Mouse (Mus musculus): ENCODE measurements around the gene 0610030E20Rik. TPM values are rescaled to one million over a fixed set of nuclear protein-coding genes. Genes with fewer than 3 reads are reported as not detected.

The 0610030E20Rik gene
- total RNA-seq, 1 experiment from 2014 or later = 23.4 TPM

DNA sequence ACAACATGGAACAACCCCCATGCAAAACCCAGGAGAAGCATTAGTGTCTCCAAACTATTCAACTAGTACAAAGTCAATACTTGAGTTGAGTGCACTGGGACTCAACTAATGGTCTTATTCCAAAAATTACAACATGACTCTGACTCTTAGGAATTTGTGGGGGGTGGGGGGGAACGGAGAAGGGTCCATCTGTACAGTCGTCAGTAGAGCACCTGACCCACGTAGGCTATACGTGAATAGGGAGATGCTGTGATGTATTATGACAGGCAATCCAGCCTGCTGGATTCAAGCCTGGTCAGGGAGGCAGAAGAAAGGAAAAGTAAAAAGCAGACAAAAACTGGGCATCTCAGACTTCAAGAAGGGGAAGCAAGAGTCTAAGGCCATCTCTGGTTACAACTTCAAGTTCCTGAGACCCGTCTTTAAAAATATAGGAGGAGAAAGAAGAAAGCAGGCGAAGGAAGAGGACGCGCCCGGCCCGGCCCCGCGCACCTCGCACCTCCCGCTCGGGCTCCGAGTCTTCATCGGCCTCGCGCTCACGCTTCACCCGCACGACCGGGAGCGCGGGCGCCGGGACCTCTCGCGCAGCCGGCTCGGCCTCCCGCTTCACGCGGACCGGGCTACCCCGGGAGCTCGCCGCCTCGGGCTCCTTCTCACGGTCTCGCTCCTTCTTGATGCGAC, 2.6 kb upstream of the 0610030E20Rik start:
- no peak for ATAC-seq (replicated peaks in 1 of 2; ENCODE audit: insufficient read depth in 1 of 2, low FRiP score in 2 of 2, low TSS enrichment in 1 of 2, low read depth in 1 of 2, poor library complexity in 2 of 2, severe bottlenecking in 2 of 2)

DNA sequence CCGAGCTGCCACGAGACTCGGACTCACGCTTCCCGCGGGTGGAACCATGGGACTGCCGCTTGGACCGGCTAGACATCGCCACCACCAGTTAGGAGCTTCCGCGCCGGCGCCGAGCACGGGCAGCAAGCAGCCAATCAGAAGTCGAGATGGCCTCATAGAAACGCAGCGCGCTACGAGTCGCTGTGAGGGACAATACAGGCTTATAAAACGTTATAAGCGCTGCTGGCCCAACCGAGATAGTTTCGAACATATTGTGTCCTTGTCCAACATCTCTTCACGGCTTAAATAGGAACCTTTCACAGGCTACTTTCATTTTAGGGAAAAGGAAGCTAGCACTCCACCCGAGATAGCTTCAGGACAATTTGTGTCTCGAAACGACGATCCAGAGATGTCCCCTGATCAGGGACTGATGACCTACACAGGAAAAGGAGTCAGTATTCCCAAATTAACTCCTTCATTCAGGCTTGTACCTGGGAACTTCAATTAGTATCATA, 2.0 kb upstream of the 0610030E20Rik start, which contains the start of gene Usp39:
TSS of gene Usp39 (minus strand) at position 111 of the 494 bp plus-strand sequence.
- ATAC-seq (replicated peaks in 1 of 2; ENCODE audit: insufficient read depth in 1 of 2, low FRiP score in 2 of 2, low TSS enrichment in 1 of 2, low read depth in 1 of 2, poor library complexity in 2 of 2, severe bottlenecking in 2 of 2) = peak; percentile 73 to 79

- ATAC-seq (replicated peaks in 1 of 2; ENCODE audit: insufficient read depth in 1 of 2, low FRiP score in 2 of 2, low TSS enrichment in 1 of 2, low read depth in 1 of 2, poor library complexity in 2 of 2, severe bottlenecking in 2 of 2) = no peak
Observed at GRCm38 (mm10) chr6:72345633-72346032, 1.5 kb upstream of the 0610030E20Rik start.

- ATAC-seq (replicated peaks in 1 of 2; ENCODE audit: insufficient read depth in 1 of 2, low FRiP score in 2 of 2, low TSS enrichment in 1 of 2, low read depth in 1 of 2, poor library complexity in 2 of 2, severe bottlenecking in 2 of 2) = no peak
Observed at GRCm38 (mm10) chr6:72346261-72346660, 856 bp upstream of the 0610030E20Rik start.

DNA sequence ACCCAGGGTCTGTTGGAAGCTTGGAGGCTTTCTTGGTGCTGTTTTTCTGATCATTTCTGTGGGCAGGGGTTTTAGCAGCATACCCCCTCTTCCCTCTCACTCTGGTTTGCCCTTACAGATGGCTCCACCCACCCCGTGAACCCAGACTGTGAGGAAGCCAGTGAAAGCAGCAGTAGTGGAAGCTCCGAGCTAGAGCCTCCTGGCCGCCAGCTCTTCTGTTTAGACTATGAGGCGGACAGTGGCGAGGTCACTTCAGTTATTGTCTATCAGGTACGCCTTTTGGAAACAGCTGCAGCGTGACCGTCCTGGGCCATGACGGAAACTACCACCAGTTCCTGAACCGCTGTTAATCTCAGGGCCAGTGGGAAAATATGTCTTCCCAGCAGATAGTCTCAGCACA, 1.3 kb downstream of the 0610030E20Rik start:
- no peak for ATAC-seq (replicated peaks in 1 of 2; ENCODE audit: insufficient read depth in 1 of 2, low FRiP score in 2 of 2, low TSS enrichment in 1 of 2, low read depth in 1 of 2, poor library complexity in 2 of 2, severe bottlenecking in 2 of 2)

GRCm38 (mm10) chr6:72350214-72350613, 3.1 kb downstream of the 0610030E20Rik start:
- no peak for ATAC-seq (replicated peaks in 1 of 2; ENCODE audit: insufficient read depth in 1 of 2, low FRiP score in 2 of 2, low TSS enrichment in 1 of 2, low read depth in 1 of 2, poor library complexity in 2 of 2, severe bottlenecking in 2 of 2)

- ATAC-seq (replicated peaks in 1 of 2; ENCODE audit: insufficient read depth in 1 of 2, low FRiP score in 2 of 2, low TSS enrichment in 1 of 2, low read depth in 1 of 2, poor library complexity in 2 of 2, severe bottlenecking in 2 of 2) = no peak
Observed at GRCm38 (mm10) chr6:72352636-72353405, 5.7 kb downstream of the 0610030E20Rik start.

- ATAC-seq (replicated peaks in 1 of 2; ENCODE audit: insufficient read depth in 1 of 2, low FRiP score in 2 of 2, low TSS enrichment in 1 of 2, low read depth in 1 of 2, poor library complexity in 2 of 2, severe bottlenecking in 2 of 2) = no peak
Observed at GRCm38 (mm10) chr6:72354025-72354424, 6.9 kb downstream of the 0610030E20Rik start.

- ATAC-seq (replicated peaks in 1 of 2; ENCODE audit: insufficient read depth in 1 of 2, low FRiP score in 2 of 2, low TSS enrichment in 1 of 2, low read depth in 1 of 2, poor library complexity in 2 of 2, severe bottlenecking in 2 of 2) = peak; percentile 42 to 61
Observed at GRCm38 (mm10) chr6:72355066-72355911, 8.2 kb downstream of the 0610030E20Rik start, which contains the start of gene Tmem150a. TSS of gene Tmem150a (plus strand) at chr6:72355447.

DNA sequence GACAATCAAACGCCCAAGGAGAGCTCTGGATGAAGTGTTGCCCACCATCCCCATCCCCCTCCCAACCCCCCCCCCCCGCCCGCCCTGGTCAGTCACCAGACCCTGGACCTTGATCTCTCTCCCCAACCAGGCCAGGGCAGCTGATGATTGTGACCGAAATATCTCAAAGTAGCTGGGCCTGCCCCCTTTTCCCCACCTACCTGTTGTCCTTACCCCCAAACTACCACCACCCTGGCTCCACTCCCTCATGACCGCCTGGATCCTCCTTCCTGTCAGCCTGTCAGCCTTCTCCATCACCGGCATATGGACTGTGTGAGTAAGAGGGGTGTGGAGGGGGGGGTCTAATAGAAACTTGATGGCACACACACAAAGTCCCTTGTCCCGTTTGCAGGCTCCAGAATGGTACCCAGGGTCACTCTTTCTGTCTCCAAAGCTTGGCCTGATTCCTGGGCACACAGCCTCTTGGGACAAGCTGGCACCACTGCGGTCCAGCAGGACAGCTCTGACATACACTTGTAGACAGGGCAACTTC, 8.9 kb downstream of the 0610030E20Rik start:
- no peak for ATAC-seq (replicated peaks in 1 of 2; ENCODE audit: insufficient read depth in 1 of 2, low FRiP score in 2 of 2, low TSS enrichment in 1 of 2, low read depth in 1 of 2, poor library complexity in 2 of 2, severe bottlenecking in 2 of 2)

DNA sequence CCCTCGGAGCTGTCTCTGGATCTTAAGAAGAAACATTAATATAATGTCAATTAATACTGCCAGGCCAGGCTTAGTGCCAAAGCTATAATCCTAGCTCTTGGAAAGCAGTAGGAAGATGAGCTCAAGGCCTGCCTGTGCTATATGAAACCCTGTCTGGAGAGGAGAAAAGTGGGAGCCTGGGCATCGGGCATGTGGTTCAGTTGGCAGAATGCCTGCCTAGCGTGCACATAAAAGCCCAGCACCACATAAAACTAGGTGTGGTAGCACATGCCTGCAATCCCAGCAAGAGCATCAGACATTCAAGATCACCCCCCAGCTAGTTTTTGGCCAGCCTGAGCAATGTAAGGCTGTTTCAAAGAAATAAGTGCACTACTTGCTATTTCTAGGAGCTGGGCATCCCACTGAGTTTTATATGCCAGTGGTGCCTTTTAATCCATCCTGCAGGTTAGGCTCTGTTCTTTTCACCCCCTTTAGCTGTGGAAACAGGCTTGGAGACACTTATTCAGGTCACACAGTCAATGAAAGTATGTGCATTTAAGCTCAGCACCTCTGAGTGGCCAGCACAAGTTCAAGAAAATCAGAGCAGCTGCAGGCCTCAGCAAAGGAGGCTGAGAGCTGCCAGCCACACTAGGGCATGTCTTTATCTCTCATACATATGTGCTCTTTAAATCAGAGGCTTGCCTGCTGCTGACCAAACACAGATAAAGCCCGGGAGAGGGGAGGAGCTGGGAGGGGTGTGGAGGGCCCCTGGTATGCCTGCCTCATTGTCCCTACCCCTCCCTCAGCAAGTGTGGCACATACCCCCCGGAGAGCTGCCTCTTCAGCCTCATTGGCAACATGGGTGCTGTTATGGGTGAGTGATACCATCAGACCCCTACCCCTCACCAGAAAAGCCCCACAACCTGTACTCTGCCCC, 10.3 kb downstream of the 0610030E20Rik start:
- ATAC-seq (replicated peaks in 1 of 2; ENCODE audit: insufficient read depth in 1 of 2, low FRiP score in 2 of 2, low TSS enrichment in 1 of 2, low read depth in 1 of 2, poor library complexity in 2 of 2, severe bottlenecking in 2 of 2) = no peak

DNA sequence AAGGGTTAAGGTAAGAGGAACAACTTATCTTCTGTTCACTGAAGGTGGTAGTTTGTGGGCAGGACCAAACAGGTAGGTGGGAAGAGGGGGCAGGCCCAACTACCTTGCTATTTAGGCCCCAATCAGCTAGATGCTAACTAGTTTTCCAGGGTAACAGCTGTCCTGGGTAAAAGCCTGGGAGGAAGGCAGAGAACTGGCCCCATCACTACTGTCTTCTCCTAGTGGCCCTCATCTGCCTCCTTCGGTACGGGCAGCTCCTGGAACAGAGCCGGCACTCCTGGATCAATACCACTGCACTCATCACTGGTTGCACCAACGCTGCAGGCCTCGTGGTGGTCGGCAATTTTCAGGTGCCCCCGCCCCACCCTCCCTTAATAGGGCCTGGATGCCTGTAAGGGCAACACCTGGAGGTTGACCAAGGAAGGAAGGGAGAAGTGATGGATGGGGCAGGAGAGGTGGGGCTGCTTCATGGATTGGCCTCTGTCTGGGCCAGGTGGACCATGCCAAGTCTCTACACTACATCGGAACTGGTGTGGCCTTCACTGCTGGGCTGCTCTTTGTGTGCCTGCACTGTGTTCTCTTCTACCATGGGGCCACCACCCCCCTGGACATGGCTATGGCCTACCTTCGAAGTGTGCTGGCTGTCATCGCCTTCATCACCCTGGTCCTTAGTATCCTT, 11.1 kb downstream of the 0610030E20Rik start:
- no peak for ATAC-seq (replicated peaks in 1 of 2; ENCODE audit: insufficient read depth in 1 of 2, low FRiP score in 2 of 2, low TSS enrichment in 1 of 2, low read depth in 1 of 2, poor library complexity in 2 of 2, severe bottlenecking in 2 of 2)

- ATAC-seq (replicated peaks in 1 of 2; ENCODE audit: insufficient read depth in 1 of 2, low FRiP score in 2 of 2, low TSS enrichment in 1 of 2, low read depth in 1 of 2, poor library complexity in 2 of 2, severe bottlenecking in 2 of 2) = no peak
Observed at GRCm38 (mm10) chr6:72359343-72359742, 12.2 kb downstream of the 0610030E20Rik start.

GRCm38 (mm10) chr6:72359891-72360598, 12.9 kb downstream of the 0610030E20Rik start:
- ATAC-seq (replicated peaks in 1 of 2; ENCODE audit: insufficient read depth in 1 of 2, low FRiP score in 2 of 2, low TSS enrichment in 1 of 2, low read depth in 1 of 2, poor library complexity in 2 of 2, severe bottlenecking in 2 of 2) = no peak

DNA sequence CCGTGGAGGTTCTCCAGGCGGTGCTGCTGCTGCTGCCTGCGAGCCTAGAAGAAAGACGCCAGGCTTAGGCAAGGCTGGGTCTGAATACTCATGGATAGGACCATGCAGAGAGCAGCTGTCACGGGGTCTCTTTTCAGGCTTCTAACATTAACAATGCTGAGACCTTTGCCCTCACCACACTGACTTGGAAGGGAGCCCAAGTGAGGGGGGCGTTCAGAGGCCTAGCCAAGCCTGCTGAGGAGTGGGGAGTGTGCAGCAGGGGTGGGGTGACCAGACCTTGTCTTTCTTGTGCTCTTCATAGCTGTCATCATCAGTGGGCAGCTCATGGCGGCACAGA, 13.4 kb downstream of the 0610030E20Rik start:
- no peak for ATAC-seq (replicated peaks in 1 of 2; ENCODE audit: insufficient read depth in 1 of 2, low FRiP score in 2 of 2, low TSS enrichment in 1 of 2, low read depth in 1 of 2, poor library complexity in 2 of 2, severe bottlenecking in 2 of 2)

Data from hematopoietic stem cell, adult 5-6 weeks (primary cell).